Mouse (Mus musculus) thymus, adult 2 months (tissue): ENCODE data around the gene Sertad2. TPM values are rescaled to one million over a fixed set of nuclear protein-coding genes. Genes with fewer than 3 reads are reported as not detected.
A peak's percentile ranks its signal among the peaks of the same experiment; 100 is the strongest.

ENCODE experiments used
- DNase-seq: peaks from one replicate; pipeline ENCODE4 v3.0.0; 2021
- H3K27ac ChIP-seq: fragments of 200-500 bp; 2 replicates; pipeline ENCODE4 v1.5.1; 2012; ENCODE audit warnings: low read length, control low read depth; ENCODE audit not compliant: control insufficient read depth, insufficient read depth
- H3K27me3 ChIP-seq: fragments of 200-500 bp; 2 replicates; pipeline ENCODE4 v1.6.1; 2012; ENCODE audit warnings: mild to moderate bottlenecking, low read length, moderate library complexity, mixed read lengths; ENCODE audit not compliant: control insufficient read depth, insufficient read depth
- H3K36me3 ChIP-seq: fragments of 200-500 bp; 2 replicates; pipeline ENCODE4 v1.6.1; 2012; ENCODE audit warnings: mild to moderate bottlenecking, low read length, moderate library complexity; ENCODE audit not compliant: control insufficient read depth, insufficient read depth
- H3K4me1 ChIP-seq: fragments of 200-500 bp; replicated peaks from 2 replicates; pipeline ENCODE4 v1.6.1; 2012; ENCODE audit warnings: low read length; ENCODE audit not compliant: control insufficient read depth, insufficient read depth
- H3K4me3 ChIP-seq: fragments of 200-500 bp; 2 replicates; pipeline ENCODE4 v1.5.1; 2012; ENCODE audit warnings: mild to moderate bottlenecking, low read length, control low read depth, moderate library complexity; ENCODE audit not compliant: control insufficient read depth, insufficient read depth
- CTCF ChIP-seq: fragments of 200-500 bp; IDR thresholded peaks from 2 replicates; pipeline ENCODE4 v1.5.1; 2012; ENCODE audit warnings: mild to moderate bottlenecking, control low read depth, low read length, moderate library complexity, borderline replicate concordance; ENCODE audit not compliant: control insufficient read depth, poor library complexity, insufficient read depth; ENCODE audit errors: extremely low read depth
- POLR2A ChIP-seq: fragments of 200-500 bp; IDR thresholded peaks from 2 replicates; pipeline ENCODE4 v1.6.1; 2012; ENCODE audit warnings: mild to moderate bottlenecking, low read length, control low read depth, moderate library complexity; ENCODE audit not compliant: control insufficient read depth, poor library complexity, insufficient read depth; ENCODE audit errors: extremely low read depth
- WGBS: fragments of 180-500 bp; shearing (Covaris S2); methylation state at CpG from one replicate; pipeline ENCODE4 v1.1.7; 2018; 5-methylcytosine and 5-hydroxymethylcytosine counted together
- polyA plus RNA-seq: library from polyadenylated mRNA; depleted of rRNA; stranded (reverse); fragments of >200 nt; gene quantifications from 2 replicates; pipeline ENCODE4 v1.2.3, GENCODE M21; 2012; rRNA removed

Gene Sertad2
- polyA plus RNA-seq: 50.6 and 55.4 TPM in 2 replicates

DNA sequence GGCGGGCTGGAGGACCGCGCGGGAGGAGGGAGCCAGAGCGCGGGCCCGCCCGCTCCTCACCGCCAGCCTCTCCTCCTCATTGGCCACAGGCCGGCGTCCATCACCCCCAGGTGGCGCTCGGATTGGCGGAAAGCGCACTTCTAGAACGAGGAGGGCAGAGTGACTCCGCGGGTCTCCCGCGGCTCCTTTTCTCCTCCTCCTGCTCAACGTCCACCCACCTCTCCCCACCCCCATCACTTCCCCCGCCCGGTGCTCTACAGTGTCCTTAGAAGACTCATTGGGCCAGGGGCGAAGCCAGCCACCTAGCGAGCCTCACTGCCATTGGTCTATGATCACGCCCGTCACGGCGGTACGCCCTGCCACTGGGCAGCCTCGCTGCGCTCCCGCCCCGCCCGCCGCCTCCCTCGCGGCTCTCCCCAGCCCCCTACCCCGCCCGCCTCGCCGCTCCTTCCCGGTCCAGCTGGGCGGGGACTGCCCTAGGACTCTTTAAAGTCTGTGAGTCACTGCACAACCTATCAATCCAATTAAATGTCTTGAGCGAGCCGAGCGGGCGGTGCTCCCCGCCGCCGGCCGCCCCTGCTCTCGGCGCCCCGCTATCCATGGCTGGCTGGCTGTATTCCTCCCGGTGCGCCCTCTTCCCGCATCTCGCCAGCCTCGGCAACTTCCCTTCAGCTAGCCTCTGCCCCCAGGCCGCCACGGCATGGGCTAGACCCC, at the start of gene Sertad2:
TSS of gene Sertad2 (plus strand) at position 515 of the 714 bp plus-strand sequence.
- 0 out of 2 replicates have a peak, but pooled peaks have one; percentile 7 for TF ChIP-seq POLR2A
- TF ChIP-seq CTCF: no peak
- H3K4me1 ChIP-seq: no peaks in the 10 kb centered on the region
- DNase-seq: peak; percentile 99
- H3K27me3 ChIP-seq: no peaks in the 10 kb centered on the region
- under 1% methylated on average over 61 of the region's 62 CpGs for WGBS
- no peaks in the 10 kb centered on the region for H3K36me3 ChIP-seq
- H3K27ac ChIP-seq: no peak within 1 kb of the TSS
- peak within 1 kb of the TSS; percentile 88 for H3K4me3 ChIP-seq

DNA sequence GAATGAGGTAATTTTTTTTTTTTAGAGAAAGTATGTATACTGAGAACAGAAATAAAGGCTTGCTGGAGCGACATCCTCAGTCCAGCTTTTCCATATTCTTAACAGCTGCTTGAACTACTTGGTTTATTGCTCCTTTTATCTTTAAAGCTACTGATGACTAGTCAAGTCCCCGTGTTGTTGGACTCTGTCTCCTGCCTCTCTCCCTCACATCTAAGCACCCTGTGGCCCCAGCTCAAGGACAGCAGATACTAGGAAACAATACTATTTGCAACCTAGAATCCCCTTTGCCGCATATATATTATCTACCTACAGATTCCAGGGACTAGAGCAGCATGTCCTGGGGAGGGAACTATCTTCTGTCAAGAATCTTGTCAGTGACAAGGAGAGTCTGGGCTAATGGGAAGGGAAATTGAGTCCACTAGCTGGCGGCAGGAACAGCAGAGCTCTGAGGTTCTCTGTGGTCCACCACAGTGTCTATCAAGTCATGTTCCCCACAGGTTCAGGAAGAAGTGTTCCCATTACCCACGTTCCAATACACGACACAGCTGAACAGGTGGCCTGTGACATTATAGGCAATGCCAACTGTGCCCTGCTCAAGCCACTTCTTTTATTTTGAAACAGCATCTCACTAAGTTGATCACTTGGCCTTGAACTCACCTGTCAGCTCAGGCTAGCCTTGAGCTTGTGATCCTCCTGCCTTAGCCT, 49.0 kb upstream of the Sertad2 start:
- Histone ChIP-seq H3K27ac (no peak overlapping the region), H3K36me3 (no peaks in the 10 kb centered on the region), H3K4me1 (no peaks in the 10 kb centered on the region), H3K4me3 (no peak overlapping the region), H3K27me3 (no peaks in the 10 kb centered on the region)
- WGBS: 65% methylated on average over 6 of the region's 6 CpGs
- no peak for TF ChIP-seq CTCF
- TF ChIP-seq POLR2A: no peak
- no peak for DNase-seq

DNA sequence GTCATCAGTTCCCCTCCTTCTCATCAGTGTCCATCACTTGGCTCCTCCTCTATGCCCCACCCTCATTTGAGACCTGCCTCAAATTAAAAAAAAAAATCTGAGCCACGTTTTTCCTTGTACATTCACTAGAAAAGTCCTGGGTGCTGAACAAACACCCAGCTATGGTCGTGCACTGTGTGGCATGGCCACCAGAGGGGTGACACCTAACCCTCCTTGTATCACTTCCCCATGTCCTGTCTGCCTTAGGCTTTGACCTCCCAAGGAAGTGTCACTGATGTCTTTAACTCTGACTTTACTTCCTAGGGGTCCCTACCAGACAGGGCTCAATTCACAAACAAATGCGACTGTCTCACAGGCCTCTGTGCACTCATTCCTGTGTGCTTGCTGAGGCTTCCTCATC, 42.5 kb upstream of the Sertad2 start:
- Histone ChIP-seq H3K36me3 (no peaks in the 10 kb centered on the region), H3K4me3 (no peak overlapping the region), H3K4me1 (no peaks in the 10 kb centered on the region), H3K27me3 (no peaks in the 10 kb centered on the region), H3K27ac (no peak overlapping the region)
- TF ChIP-seq CTCF (no peak), POLR2A (no peak)
- peak; percentile 3 for DNase-seq
- WGBS: 44% methylated on average over 3 of the region's 3 CpGs

DNA sequence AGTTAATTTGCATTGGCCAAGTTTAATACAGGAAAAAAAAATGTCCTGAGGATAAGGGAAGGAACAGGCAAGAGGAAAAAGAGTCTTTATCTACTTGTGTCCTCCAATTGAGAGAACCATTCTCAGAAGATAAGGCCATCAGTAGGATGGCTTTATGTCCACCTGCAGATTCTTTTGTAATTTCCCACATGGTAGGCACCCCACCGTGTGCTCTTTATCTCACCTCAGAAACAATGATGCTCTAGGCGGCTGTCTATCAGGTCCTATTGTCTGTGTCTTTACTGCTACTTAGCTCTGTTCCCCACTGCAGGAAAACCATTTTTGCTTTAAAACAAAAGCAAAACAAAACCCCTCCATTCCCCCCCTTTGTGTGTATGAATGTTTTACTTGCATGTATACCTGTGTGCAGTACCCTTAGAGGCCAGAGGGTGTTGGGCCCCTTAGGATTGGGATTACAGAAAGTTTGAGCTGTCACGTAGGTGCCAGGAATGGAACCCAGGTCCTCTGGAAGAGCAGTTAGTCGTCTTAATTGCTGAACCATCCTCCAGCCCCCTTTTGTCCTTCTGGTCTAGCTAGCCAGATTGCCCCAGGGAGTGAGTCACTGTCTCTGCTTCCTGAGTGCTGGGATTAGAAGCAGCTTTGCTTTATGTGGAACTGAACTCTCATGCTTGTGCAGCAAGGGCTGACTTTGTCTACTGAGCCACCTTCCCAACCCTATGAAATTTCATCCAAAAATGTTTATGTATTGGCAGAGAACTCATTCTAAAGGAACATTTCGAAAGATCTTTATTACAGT, 41.7 kb upstream of the Sertad2 start:
- 91% methylated on average over 5 of the region's 5 CpGs for WGBS
- H3K27ac ChIP-seq: no peak overlapping the region
- H3K36me3 ChIP-seq: no peaks in the 10 kb centered on the region
- no peak for TF ChIP-seq POLR2A
- TF ChIP-seq CTCF: no peak
- no peak overlapping the region for H3K4me3 ChIP-seq
- H3K27me3 ChIP-seq: no peaks in the 10 kb centered on the region
- no peaks in the 10 kb centered on the region for H3K4me1 ChIP-seq
- DNase-seq: no peak

DNA sequence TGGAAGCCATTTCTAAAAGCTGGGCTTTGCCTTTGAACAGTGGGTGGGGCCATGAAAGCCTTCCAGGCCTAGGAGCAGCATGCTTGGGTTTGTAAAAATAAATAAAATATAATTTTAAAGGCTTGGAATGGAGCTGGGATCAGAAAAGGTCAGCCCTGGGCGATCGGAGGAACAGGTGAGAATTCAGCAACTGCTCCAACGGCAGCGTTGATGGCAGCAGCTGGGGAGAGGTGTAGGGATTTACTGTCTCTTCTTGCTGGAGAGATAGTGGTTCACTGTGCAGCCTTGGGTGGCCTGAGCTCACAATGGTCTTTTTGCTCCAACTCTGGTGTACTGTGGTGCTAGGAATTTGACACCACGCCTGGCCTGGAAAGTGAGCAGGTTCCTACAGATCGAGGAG, 29.5 kb upstream of the Sertad2 start:
- 94% methylated on average over 6 of the region's 6 CpGs for WGBS
- Histone ChIP-seq H3K27me3 (no peaks in the 10 kb centered on the region), H3K4me1 (no peaks in the 10 kb centered on the region), H3K4me3 (no peak overlapping the region), H3K36me3 (no peaks in the 10 kb centered on the region), H3K27ac (no peak overlapping the region)
- TF ChIP-seq CTCF (no peak), POLR2A (no peak)
- no peak for DNase-seq

- TF ChIP-seq CTCF (no peak), POLR2A (no peak)
- no peak overlapping the region for H3K4me3 ChIP-seq
- H3K4me1 ChIP-seq: no peaks in the 10 kb centered on the region
- H3K36me3 ChIP-seq: no peaks in the 10 kb centered on the region
- 90% methylated on average over 4 of the region's 4 CpGs for WGBS
- H3K27ac ChIP-seq: no peak overlapping the region
- H3K27me3 ChIP-seq: no peaks in the 10 kb centered on the region
- DNase-seq: no peak
Measured at GRCm38 (mm10) chr11:20514757-20515156, 28.3 kb upstream of the Sertad2 start.
